Mouse (Mus musculus): ENCODE results near the gene Sez6. TPM values are rescaled to one million over a fixed set of nuclear protein-coding genes. Genes with fewer than 3 reads are reported as not detected.

Gene Sez6
- polyA plus RNA-seq, 1 experiment from 2014 or later = 0.48 TPM

DNA sequence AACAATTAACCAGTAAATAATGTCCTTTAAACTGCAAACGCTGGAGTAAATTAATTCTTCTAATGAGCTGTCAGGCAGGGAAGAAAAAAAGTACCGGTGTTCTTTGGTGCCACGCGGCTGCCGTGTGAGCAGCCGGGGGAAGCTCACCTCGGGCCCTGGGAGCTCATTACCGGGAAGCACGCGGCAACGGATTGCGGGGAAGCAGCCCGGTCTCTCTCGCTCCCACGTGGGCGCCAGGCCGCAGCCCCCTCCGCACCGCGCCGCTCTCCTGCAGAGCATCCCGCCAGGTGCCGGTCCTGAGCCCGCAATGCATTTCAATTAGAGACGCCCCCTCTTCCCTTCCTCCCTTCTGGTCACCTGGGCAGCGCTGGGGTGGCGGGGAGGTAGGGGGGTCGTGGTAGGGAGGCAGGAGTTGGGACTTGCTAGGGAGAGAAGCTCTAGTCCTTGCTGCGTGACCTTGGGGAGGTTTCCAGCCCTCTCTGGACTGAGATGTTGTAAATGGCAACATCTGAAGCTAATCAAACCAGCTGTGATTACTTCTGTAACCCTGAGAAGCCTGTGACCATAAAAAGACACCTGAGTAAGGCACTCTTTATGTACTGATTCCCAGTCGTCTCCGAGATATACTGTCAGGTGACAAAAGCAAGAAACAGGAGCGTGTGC lies 15.9 kb upstream of the Sez6 start:
- no peaks in the 10 kb centered on the region for H3K4me1 ChIP-seq (ENCODE audit: control insufficient read depth, insufficient read depth, low read length)
- peak; percentile 23; the same call in 1 of the 2 replicates for ATAC-seq
- no peak overlapping the region for H3K27ac ChIP-seq (ENCODE audit: low read length)
- no peak overlapping the region for H3K4me3 ChIP-seq (ENCODE audit: low read length)
- WGBS = 3% methylated on average over 32 of the region's 32 CpGs
- no peak overlapping the region for H3K9ac ChIP-seq (ENCODE audit: low read depth, low read length)
- H3K27me3 ChIP-seq (replicated peaks; ENCODE audit: control insufficient read depth, insufficient read depth, low read length) = peaks cover 26% of the 10 kb centered on the region
- peak overlapping the region; percentile 30 for H3K4me2 ChIP-seq (ENCODE audit: low read depth, low read length)
- no peaks in the 10 kb centered on the region for H3K36me3 ChIP-seq (ENCODE audit: control insufficient read depth, insufficient read depth, low read length)
- no peaks in the 10 kb centered on the region for H3K9me3 ChIP-seq (ENCODE audit: control insufficient read depth, low read length)

DNA sequence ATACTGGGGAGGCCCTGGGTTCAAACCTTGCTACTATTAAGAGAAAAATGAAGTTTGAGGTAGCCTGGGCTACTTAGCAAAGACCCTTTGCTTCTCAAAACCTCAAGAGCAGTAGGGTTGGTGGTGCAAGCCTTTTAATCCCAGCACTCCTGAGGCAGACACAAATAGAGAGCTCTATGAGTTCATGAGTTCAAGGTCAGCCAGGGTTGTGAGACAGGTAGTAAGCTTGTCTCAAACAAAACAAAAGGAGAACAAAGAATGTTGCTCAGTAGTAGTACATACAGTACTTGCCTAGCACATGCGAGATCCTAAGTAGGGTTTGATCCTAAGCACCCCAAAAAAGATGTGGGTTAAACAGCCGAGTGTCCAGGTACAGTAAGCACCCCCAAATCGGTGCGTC lies 13.9 kb upstream of the Sez6 start:
- H3K27me3 ChIP-seq (replicated peaks; ENCODE audit: control insufficient read depth, insufficient read depth, low read length) = peaks cover 26% of the 10 kb centered on the region

GRCm38 (mm10) chr11:77917166-77917565 lies 13.4 kb upstream of the Sez6 start:
- Histone ChIP-seq H3K27ac (ENCODE audit: low read length) (no peak overlapping the region), H3K4me1 (ENCODE audit: control insufficient read depth, insufficient read depth, low read length) (no peaks in the 10 kb centered on the region), H3K27me3 (replicated peaks; ENCODE audit: control insufficient read depth, insufficient read depth, low read length) (peaks cover 26% of the 10 kb centered on the region), H3K36me3 (ENCODE audit: control insufficient read depth, insufficient read depth, low read length) (no peaks in the 10 kb centered on the region), H3K9ac (ENCODE audit: low read depth, low read length) (no peak overlapping the region), H3K9me3 (ENCODE audit: control insufficient read depth, low read length) (no peaks in the 10 kb centered on the region), H3K4me2 (ENCODE audit: low read depth, low read length) (no peak overlapping the region), H3K4me3 (ENCODE audit: low read length) (no peak overlapping the region)
- 50% methylated on average over 10 of the region's 10 CpGs for WGBS
- no peak for ATAC-seq

More for the DNA sequence above, 13.9 kb upstream of the Sez6 start:
- Histone ChIP-seq H3K4me3 (ENCODE audit: low read length) (no peak overlapping the region), H3K4me1 (ENCODE audit: control insufficient read depth, insufficient read depth, low read length) (no peaks in the 10 kb centered on the region), H3K27ac (ENCODE audit: low read length) (no peak overlapping the region), H3K9ac (ENCODE audit: low read depth, low read length) (no peak overlapping the region), H3K4me2 (ENCODE audit: low read depth, low read length) (no peak overlapping the region), H3K9me3 (ENCODE audit: control insufficient read depth, low read length) (no peaks in the 10 kb centered on the region), H3K36me3 (ENCODE audit: control insufficient read depth, insufficient read depth, low read length) (no peaks in the 10 kb centered on the region)
- 72% methylated on average over 4 of the region's 4 CpGs for WGBS
- ATAC-seq = no peak

DNA sequence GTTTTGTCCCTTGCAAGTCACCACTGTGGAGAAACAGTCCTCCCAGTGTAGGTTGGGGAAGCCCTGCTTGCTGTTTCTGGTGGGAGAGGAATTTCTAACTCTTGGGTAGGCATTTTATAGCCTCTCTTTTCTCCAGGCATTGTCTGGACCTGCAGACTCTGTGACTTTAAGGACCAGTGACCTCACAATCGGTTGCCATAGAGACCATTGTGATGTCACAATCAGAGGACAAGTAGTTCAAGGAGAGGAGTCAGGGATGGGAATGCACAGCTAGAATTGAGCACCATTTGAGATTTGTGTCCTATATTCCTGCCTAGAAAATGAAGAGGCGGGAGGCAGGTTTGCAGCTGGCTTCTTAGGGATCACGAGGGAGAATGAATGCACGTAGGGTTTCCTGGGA lies 7.3 kb upstream of the Sez6 start:
- no peak for ATAC-seq
- no peak overlapping the region for H3K27ac ChIP-seq (ENCODE audit: low read length)
- WGBS = 75% methylated on average over 4 of the region's 4 CpGs
- H3K4me1 ChIP-seq (ENCODE audit: control insufficient read depth, insufficient read depth, low read length) = no peaks in the 10 kb centered on the region
- H3K9me3 ChIP-seq (ENCODE audit: control insufficient read depth, low read length) = no peaks in the 10 kb centered on the region
- no peaks in the 10 kb centered on the region for H3K36me3 ChIP-seq (ENCODE audit: control insufficient read depth, insufficient read depth, low read length)
- H3K4me3 ChIP-seq (ENCODE audit: low read length) = no peak overlapping the region
- H3K4me2 ChIP-seq (ENCODE audit: low read depth, low read length) = no peak overlapping the region
- peaks cover 2% of the 10 kb centered on the region; the same call in 1 of the 2 replicates for H3K27me3 ChIP-seq (replicated peaks; ENCODE audit: control insufficient read depth, insufficient read depth, low read length)
- no peak overlapping the region for H3K9ac ChIP-seq (ENCODE audit: low read depth, low read length)

DNA sequence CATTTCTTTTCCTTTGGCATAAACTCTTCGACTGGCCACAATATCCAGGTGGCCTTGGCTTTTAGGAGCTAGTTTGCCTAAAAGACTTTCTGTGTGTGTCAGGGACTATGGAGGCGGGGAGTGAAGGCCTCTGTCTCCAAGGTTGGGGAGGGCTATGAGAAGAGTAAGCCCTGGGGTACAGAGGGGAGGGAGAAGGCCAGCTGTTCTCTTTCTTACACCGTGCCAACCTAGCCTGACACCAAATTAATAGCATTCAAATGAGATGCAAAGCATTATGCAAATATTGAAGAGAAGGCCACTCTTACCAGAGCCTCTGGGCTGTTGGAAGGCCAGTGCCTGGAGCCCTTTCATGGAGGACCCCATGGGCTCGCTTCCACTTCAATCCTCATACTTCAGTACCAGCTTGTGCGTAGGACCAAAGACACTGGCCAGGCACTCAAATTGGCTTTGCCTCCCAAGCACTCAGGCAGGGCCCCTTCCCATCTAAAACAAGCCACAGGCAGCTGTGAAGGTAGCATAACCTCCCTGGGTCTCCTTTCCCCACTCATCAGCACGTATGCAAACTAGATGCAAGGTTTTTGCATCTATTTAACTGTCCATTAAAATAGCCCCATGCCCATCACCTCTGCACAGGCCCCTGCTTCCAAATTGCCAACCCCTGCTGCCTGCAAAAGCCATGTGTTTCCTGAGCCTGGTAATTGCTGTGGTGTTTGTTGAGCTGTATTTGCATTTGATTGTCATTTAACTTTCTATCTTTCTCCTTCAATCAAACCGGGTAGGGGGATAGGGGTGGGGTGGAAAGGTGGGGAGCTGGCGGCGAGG lies 4.6 kb upstream of the Sez6 start:
- 34% methylated on average over 9 of the region's 9 CpGs for WGBS
- H3K27me3 ChIP-seq (replicated peaks; ENCODE audit: control insufficient read depth, insufficient read depth, low read length) = peaks cover 14% of the 10 kb centered on the region; the same call in 1 of the 2 replicates
- no peak overlapping the region for H3K4me3 ChIP-seq (ENCODE audit: low read length)
- no peak overlapping the region for H3K9ac ChIP-seq (ENCODE audit: low read depth, low read length)
- no peak overlapping the region for H3K4me2 ChIP-seq (ENCODE audit: low read depth, low read length)
- H3K4me1 ChIP-seq (ENCODE audit: control insufficient read depth, insufficient read depth, low read length) = no peaks in the 10 kb centered on the region
- no peak for ATAC-seq
- H3K27ac ChIP-seq (ENCODE audit: low read length) = no peak overlapping the region
- no peaks in the 10 kb centered on the region for H3K36me3 ChIP-seq (ENCODE audit: control insufficient read depth, insufficient read depth, low read length)
- H3K9me3 ChIP-seq (ENCODE audit: control insufficient read depth, low read length) = no peaks in the 10 kb centered on the region

DNA sequence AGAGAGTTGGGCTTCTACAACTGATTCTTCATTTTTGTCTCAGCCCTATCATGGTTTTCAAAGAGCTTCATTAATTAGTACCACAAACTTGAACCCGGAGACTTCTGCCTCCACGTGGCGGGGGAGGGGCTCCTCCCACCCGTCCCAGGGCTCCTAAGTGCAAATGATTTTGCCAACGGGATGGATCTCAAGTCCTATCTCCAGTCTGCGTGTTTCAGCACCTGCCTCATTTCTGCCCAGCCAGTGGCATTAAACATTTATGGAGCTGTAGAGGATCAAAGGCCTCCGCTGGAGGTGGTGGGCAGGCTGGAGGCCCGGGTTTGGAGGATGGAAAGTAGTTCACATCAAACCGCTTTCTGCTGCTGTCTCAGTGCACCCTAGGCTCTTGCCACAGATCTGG lies 3.9 kb upstream of the Sez6 start:
- 13% methylated on average over 9 of the region's 9 CpGs for WGBS
- ATAC-seq = no peak

GRCm38 (mm10) chr11:77927837-77928236 lies 2.8 kb upstream of the Sez6 start:
- no peak for ATAC-seq
- Histone ChIP-seq H3K36me3 (ENCODE audit: control insufficient read depth, insufficient read depth, low read length) (no peaks in the 10 kb centered on the region), H3K4me1 (ENCODE audit: control insufficient read depth, insufficient read depth, low read length) (peaks cover 7% of the 10 kb centered on the region), H3K27ac (ENCODE audit: low read length) (no peak overlapping the region), H3K4me2 (ENCODE audit: low read depth, low read length) (no peak overlapping the region), H3K4me3 (ENCODE audit: low read length) (no peak overlapping the region), H3K9me3 (ENCODE audit: control insufficient read depth, low read length) (no peaks in the 10 kb centered on the region), H3K9ac (ENCODE audit: low read depth, low read length) (no peak overlapping the region), H3K27me3 (replicated peaks; ENCODE audit: control insufficient read depth, insufficient read depth, low read length) (peaks cover 31% of the 10 kb centered on the region)
- WGBS = 66% methylated on average over 5 of the region's 5 CpGs

More for the DNA sequence above, 3.9 kb upstream of the Sez6 start:
- Histone ChIP-seq H3K27ac (ENCODE audit: low read length) (no peak overlapping the region), H3K4me3 (ENCODE audit: low read length) (no peak overlapping the region), H3K4me1 (ENCODE audit: control insufficient read depth, insufficient read depth, low read length) (peaks cover 5% of the 10 kb centered on the region), H3K36me3 (ENCODE audit: control insufficient read depth, insufficient read depth, low read length) (no peaks in the 10 kb centered on the region), H3K9me3 (ENCODE audit: control insufficient read depth, low read length) (no peaks in the 10 kb centered on the region), H3K4me2 (ENCODE audit: low read depth, low read length) (no peak overlapping the region), H3K9ac (ENCODE audit: low read depth, low read length) (no peak overlapping the region), H3K27me3 (replicated peaks; ENCODE audit: control insufficient read depth, insufficient read depth, low read length) (peaks cover 21% of the 10 kb centered on the region)

DNA sequence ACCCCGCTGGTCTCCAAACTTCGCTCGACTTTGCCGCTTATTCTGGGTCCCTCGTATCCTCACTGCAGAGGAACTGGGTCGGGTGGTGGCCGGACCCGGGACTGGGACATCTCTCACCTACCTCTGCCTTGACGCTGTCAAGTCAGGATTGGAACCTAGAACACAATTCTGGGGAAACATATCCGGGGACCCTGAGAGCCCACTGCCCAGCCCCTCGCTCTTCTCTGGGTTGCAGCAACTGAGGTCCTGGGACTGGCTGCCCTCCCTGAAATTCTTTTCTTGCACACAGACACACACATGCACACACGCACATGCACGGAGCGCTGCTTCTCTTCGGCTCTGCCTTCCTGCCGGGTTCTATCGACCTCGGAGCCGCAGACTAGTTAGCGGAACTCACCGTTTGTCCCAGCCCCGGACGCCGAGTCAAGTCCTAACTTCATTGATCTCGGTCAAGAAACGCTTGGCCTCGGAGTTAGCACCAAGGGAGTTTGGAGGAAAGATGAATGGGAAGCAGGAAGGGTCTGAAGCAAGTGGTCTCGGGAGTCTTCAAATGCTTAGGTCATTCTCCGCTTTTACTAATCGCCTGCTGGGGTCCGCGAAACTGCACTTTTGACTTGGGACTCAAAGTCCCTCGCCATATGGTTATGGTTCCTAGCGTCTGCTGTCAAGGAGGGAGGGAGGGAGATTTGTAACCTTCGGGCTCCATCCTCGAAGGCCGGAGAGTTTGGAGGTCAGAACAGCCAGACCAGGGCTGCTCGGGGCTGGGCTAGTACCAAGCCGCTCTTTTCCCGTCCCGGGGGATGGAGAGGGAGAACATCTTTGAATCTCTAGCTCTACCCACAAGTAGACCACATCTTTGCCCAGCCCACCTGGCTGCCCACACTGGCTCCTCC lies 1.2 kb downstream of the Sez6 start:
- Histone ChIP-seq H3K27me3 (replicated peaks; ENCODE audit: control insufficient read depth, insufficient read depth, low read length) (peaks cover 57% of the 10 kb centered on the region), H3K36me3 (ENCODE audit: control insufficient read depth, insufficient read depth, low read length) (no peaks in the 10 kb centered on the region), H3K4me2 (ENCODE audit: low read depth, low read length) (peak overlapping the region; percentile 97), H3K4me1 (ENCODE audit: control insufficient read depth, insufficient read depth, low read length) (peaks cover 7% of the 10 kb centered on the region), H3K9me3 (ENCODE audit: control insufficient read depth, low read length) (no peaks in the 10 kb centered on the region), H3K9ac (ENCODE audit: low read depth, low read length) (no peak overlapping the region), H3K4me3 (ENCODE audit: low read length) (peak overlapping the region; percentile 57), H3K27ac (ENCODE audit: low read length) (no peak overlapping the region)
- no peak for ATAC-seq
- 2% methylated on average over 41 of the region's 41 CpGs for WGBS

DNA sequence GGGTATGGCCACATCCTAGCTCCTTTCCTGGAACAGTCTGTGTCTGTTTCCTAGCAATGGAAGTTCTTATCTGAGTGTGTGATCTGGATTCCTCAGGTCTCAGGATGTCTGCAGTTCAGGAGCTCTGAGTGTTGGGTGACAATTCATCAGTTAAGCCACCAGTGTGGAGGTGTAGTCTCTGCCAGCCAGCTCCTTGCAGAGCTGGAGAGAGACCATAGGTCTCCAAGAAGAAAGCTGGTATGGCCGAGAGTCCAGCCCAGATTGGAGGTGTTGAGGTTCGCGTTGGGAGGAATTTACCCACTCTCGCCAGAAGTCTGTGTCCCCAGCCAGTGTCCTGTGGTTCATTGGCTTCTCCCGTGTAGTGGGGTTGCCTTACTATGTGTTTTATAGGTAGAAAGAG lies 2.0 kb downstream of the Sez6 start:
- Histone ChIP-seq H3K4me3 (ENCODE audit: low read length) (no peak overlapping the region), H3K27ac (ENCODE audit: low read length) (no peak overlapping the region), H3K4me2 (ENCODE audit: low read depth, low read length) (no peak overlapping the region), H3K4me1 (ENCODE audit: control insufficient read depth, insufficient read depth, low read length) (peaks cover 7% of the 10 kb centered on the region), H3K9me3 (ENCODE audit: control insufficient read depth, low read length) (no peaks in the 10 kb centered on the region), H3K27me3 (replicated peaks; ENCODE audit: control insufficient read depth, insufficient read depth, low read length) (peaks cover 57% of the 10 kb centered on the region), H3K36me3 (ENCODE audit: control insufficient read depth, insufficient read depth, low read length) (no peaks in the 10 kb centered on the region), H3K9ac (ENCODE audit: low read depth, low read length) (no peak overlapping the region)
- no peak for ATAC-seq
- 28% methylated on average over 5 of the region's 5 CpGs for WGBS
